Mouse (Mus musculus) intestine, postnatal 0 days (tissue): ENCODE data around the gene Pfdn6. TPM values are rescaled to one million over a fixed set of nuclear protein-coding genes. Genes with fewer than 3 reads are reported as not detected.

Source experiments
- ATAC-seq: fragments of 200-750 bp; cut with Nextera tagmentation; 2 replicates; pipeline ENCODE4 v1.8.0; 2017; ENCODE audit warnings: mild to moderate bottlenecking, moderate TSS enrichment, moderate library complexity
- H3K27ac ChIP-seq: fragments of 300-500 bp; sonication (generic); 2 replicates; pipeline ENCODE4 v1.5.1; 2014; ENCODE audit warnings: mild to moderate bottlenecking, low read depth, low read length, moderate library complexity
- H3K27me3 ChIP-seq: fragments of 300-500 bp; sonication (generic); replicated peaks from 2 replicates; pipeline ENCODE4 v1.6.1; 2014; ENCODE audit warnings: low read length, mixed read lengths; ENCODE audit not compliant: control insufficient read depth, insufficient read depth
- H3K36me3 ChIP-seq: fragments of 300-500 bp; sonication (generic); 2 replicates; pipeline ENCODE4 v1.6.1; 2014; ENCODE audit warnings: mild to moderate bottlenecking, moderate library complexity; ENCODE audit not compliant: control insufficient read depth, insufficient read depth
- H3K4me1 ChIP-seq: fragments of 300-500 bp; sonication (generic); replicated peaks from 2 replicates; pipeline ENCODE4 v1.6.1; 2014; ENCODE audit warnings: antibody characterized with exemption, low read length, mixed read lengths; ENCODE audit not compliant: control insufficient read depth, insufficient read depth
- H3K4me2 ChIP-seq: fragments of 300-500 bp; sonication (generic); replicated peaks from 2 replicates; pipeline ENCODE4 v1.6.1; 2014; ENCODE audit warnings: low read depth, mild to moderate bottlenecking, moderate library complexity
- H3K4me3 ChIP-seq: fragments of 300-500 bp; sonication (generic); 2 replicates; pipeline ENCODE4 v1.5.1; 2014; ENCODE audit warnings: low read depth, low read length
- H3K9ac ChIP-seq: fragments of 300-500 bp; sonication (generic); 2 replicates; pipeline ENCODE4 v1.6.1; 2014; ENCODE audit warnings: mild to moderate bottlenecking, low read depth, low read length
- H3K9me3 ChIP-seq: fragments of 300-500 bp; sonication (generic); 2 replicates; pipeline ENCODE4 v1.6.1; 2016; ENCODE audit warnings: mixed run types; ENCODE audit not compliant: control insufficient read depth
- CTCF ChIP-seq: sonication (generic); IDR thresholded peaks from 2 replicates; pipeline ENCODE4 v1.5.1; 2016; ENCODE audit warnings: low read depth, mild to moderate bottlenecking, control low read depth, antibody characterized with exemption, moderate library complexity
- WGBS: fragments of 180-500 bp; shearing (Covaris S2); extraction: QIAGEN DNeasy Blood & Tissue Kit; methylation state at CpG from one replicate; pipeline ENCODE4 v1.1.7; 2014; 5-methylcytosine and 5-hydroxymethylcytosine counted together
- polyA plus RNA-seq: library from polyadenylated mRNA; unstranded; fragments of >200 nt; fragmentation: Nextera tagmentation; extraction: Ambion mirVana; gene quantifications from 2 replicates; pipeline ENCODE4 v1.2.1, GENCODE M21; 2015

Pfdn6 gene
- polyA plus RNA-seq, 1 experiment from 2014 or later: 116 TPM

- H3K36me3 ChIP-seq: peaks cover 51% of the 10 kb centered on the region
Measured at GRCm38 (mm10) chr17:33958451-33958850, 18.3 kb upstream of the Pfdn6 start.

GRCm38 (mm10) chr17:33957493-33957892, 17.4 kb upstream of the Pfdn6 start:
- H3K9me3 ChIP-seq: no peaks in the 10 kb centered on the region
- no peak overlapping the region for H3K27ac ChIP-seq
- H3K4me3 ChIP-seq: no peak overlapping the region
- TF ChIP-seq CTCF: no peak
- H3K4me1 ChIP-seq: peaks cover 10% of the 10 kb centered on the region; the same call in 1 of the 2 replicates
- no peak overlapping the region for H3K4me2 ChIP-seq
- H3K27me3 ChIP-seq: no peaks in the 10 kb centered on the region
- no peak for ATAC-seq
- no peak overlapping the region for H3K9ac ChIP-seq
- H3K36me3 ChIP-seq: peaks cover 49% of the 10 kb centered on the region
- WGBS: 93% methylated on average over 6 of the region's 6 CpGs

More at GRCm38 (mm10) chr17:33958451-33958850, 18.3 kb upstream of the Pfdn6 start:
- Histone ChIP-seq H3K4me1 (peaks cover 10% of the 10 kb centered on the region; the same call in 1 of the 2 replicates), H3K4me3 (no peak overlapping the region), H3K27me3 (no peaks in the 10 kb centered on the region), H3K9ac (no peak overlapping the region), H3K27ac (no peak overlapping the region), H3K4me2 (no peak overlapping the region), H3K9me3 (no peaks in the 10 kb centered on the region)
- no peak for ATAC-seq
- TF ChIP-seq CTCF: no peak
- 96% methylated on average over 11 of the region's 11 CpGs for WGBS

GRCm38 (mm10) chr17:33956336-33956735, 16.2 kb upstream of the Pfdn6 start:
- H3K27me3 ChIP-seq: no peaks in the 10 kb centered on the region
- TF ChIP-seq CTCF: no peak
- peaks cover 38% of the 10 kb centered on the region for H3K36me3 ChIP-seq
- WGBS: 6% methylated on average over 10 of the region's 10 CpGs
- H3K4me3 ChIP-seq: peak overlapping the region; percentile 70
- no peak for ATAC-seq
- H3K9ac ChIP-seq: peak overlapping the region; percentile 77
- no peaks in the 10 kb centered on the region for H3K9me3 ChIP-seq
- peak overlapping the region; percentile 92; the same call in 1 of the 2 replicates for H3K27ac ChIP-seq
- H3K4me1 ChIP-seq: peaks cover 10% of the 10 kb centered on the region; the same call in 1 of the 2 replicates
- H3K4me2 ChIP-seq: peak overlapping the region; percentile 77

- peak; percentile 53 for TF ChIP-seq CTCF
- Histone ChIP-seq H3K9ac (peak within 1 kb of the TSS; percentile 77), H3K4me2 (peak within 1 kb of the TSS; percentile 79), H3K27me3 (no peaks in the 10 kb centered on the region), H3K36me3 (peaks cover 31% of the 10 kb centered on the region), H3K4me3 (peak within 1 kb of the TSS; percentile 70), H3K4me1 (peaks cover 10% of the 10 kb centered on the region; the same call in 1 of the 2 replicates), H3K9me3 (no peaks in the 10 kb centered on the region), H3K27ac (peak within 1 kb of the TSS; percentile 92)
- under 1% methylated on average over 50 of the region's 50 CpGs for WGBS
- peak; percentile 80 for ATAC-seq
Measured at GRCm38 (mm10) chr17:33955555-33956214, 15.5 kb upstream of the Pfdn6 start, which contains the start of the genes Vps52 and Rps18. Gene Vps52 (plus strand): TSS chr17:33955812. Gene Rps18 (minus strand): TSS chr17:33956001.

DNA sequence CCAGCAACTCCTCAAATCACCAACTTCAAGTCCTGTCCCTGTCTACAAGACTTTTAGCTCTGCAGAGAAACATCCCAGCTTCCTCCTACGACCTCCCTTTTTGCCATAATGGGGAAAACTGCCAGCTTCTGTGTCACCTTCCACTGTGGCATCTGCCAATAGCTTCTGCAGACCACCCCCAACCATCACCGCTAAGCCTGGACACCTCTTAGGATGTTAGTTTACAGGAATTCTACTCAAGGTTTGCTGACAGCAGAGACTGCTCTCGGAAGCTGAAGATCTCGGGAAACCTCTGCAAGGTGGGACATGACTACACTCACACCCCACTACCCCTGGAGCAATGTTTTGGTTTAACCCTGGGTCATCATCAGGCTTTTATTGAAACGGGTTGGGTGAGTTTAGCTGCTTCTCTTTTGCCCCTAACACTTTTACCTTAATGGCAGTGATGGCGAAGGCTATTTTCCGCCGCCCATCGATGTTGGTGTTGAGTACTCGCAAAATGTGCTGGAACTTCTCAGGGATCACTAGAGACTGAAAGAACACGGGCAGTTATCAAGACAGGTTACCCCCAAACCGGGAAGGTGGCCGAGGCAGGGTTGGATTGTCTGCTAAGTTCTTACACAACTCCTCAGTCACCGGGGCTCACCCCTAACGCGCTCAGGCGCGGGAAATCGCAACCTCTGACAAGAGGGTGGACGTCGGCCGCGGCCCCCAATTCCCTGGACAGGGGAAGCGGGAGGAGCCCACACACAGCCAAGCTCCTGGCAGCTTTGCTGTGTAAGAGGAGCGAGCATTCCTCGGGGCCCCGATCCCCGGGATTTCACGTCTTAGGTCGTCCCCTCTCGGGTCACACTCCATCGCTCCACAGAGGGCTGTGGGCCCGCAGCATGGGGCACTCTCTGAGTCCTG, 14.8 kb upstream of the Pfdn6 start:
- Histone ChIP-seq H3K27me3 (no peaks in the 10 kb centered on the region), H3K4me3 (peak overlapping the region; percentile 70), H3K4me1 (peaks cover 10% of the 10 kb centered on the region; the same call in 1 of the 2 replicates), H3K36me3 (peaks cover 23% of the 10 kb centered on the region), H3K27ac (peak overlapping the region; percentile 92), H3K4me2 (peak overlapping the region; percentile 79), H3K9ac (peak overlapping the region; percentile 70), H3K9me3 (no peaks in the 10 kb centered on the region)
- peak; percentile 6 for ATAC-seq
- WGBS: under 1% methylated on average over 33 of the region's 33 CpGs
- TF ChIP-seq CTCF: no peak

GRCm38 (mm10) chr17:33953961-33954565, 13.9 kb upstream of the Pfdn6 start:
- no peak overlapping the region for H3K27ac ChIP-seq
- TF ChIP-seq CTCF: no peak
- no peaks in the 10 kb centered on the region for H3K9me3 ChIP-seq
- peak overlapping the region; percentile 70 for H3K9ac ChIP-seq
- peaks cover 10% of the 10 kb centered on the region; the same call in 1 of the 2 replicates for H3K4me1 ChIP-seq
- H3K27me3 ChIP-seq: no peaks in the 10 kb centered on the region
- no peak for ATAC-seq
- peaks cover 16% of the 10 kb centered on the region for H3K36me3 ChIP-seq
- WGBS: 26% methylated on average over 5 of the region's 5 CpGs
- H3K4me2 ChIP-seq: peak overlapping the region; percentile 79
- peak overlapping the region; percentile 70 for H3K4me3 ChIP-seq
